Mouse (Mus musculus) cortical plate, adult 2 months (tissue): ENCODE results near the gene Dok1. TPM values are rescaled to one million over a fixed set of nuclear protein-coding genes. Genes with fewer than 3 reads are reported as not detected.

ENCODE experiments used
- H3K27ac ChIP-seq: fragments of 200-500 bp; 2 replicates; pipeline ENCODE4 v1.5.1; 2012; ENCODE audit warnings: low read length, control low read depth, inconsistent platforms; ENCODE audit not compliant: insufficient read depth
- H3K4me1 ChIP-seq: fragments of 200-500 bp; 2 replicates; pipeline ENCODE4 v1.6.1; 2011; ENCODE audit warnings: low read length; ENCODE audit not compliant: control insufficient read depth, insufficient read depth
- H3K4me3 ChIP-seq: fragments of 200-500 bp; 2 replicates; pipeline ENCODE4 v1.5.1; 2011; ENCODE audit warnings: mild to moderate bottlenecking, low read length, control low read depth; ENCODE audit not compliant: insufficient read depth
- CTCF ChIP-seq: fragments of 200-500 bp; IDR thresholded peaks from 2 replicates; pipeline ENCODE4 v1.5.1; 2011; ENCODE audit warnings: mild to moderate bottlenecking, control low read depth, low read length; ENCODE audit not compliant: insufficient read depth; ENCODE audit errors: extremely low read depth
- POLR2A ChIP-seq: fragments of 200-500 bp; IDR thresholded peaks from 2 replicates; pipeline ENCODE4 v1.6.1; 2011; ENCODE audit warnings: mild to moderate bottlenecking, low read length, control low read depth; ENCODE audit not compliant: insufficient read depth; ENCODE audit errors: extremely low read depth
- polyA plus RNA-seq: library from polyadenylated mRNA; depleted of rRNA; stranded (reverse); fragments of >200 nt; gene quantifications from 2 replicates; pipeline ENCODE4 v1.2.3, GENCODE M21; 2012

The Dok1 gene
- polyA plus RNA-seq, 1 experiment, result 1.2 TPM

GRCm38 (mm10) chr6:83020836-83021593, 12.3 kb downstream of the Dok1 start:
- no peak overlapping the region for H3K27ac ChIP-seq
- no peak overlapping the region for H3K4me3 ChIP-seq
- no peaks in the 10 kb centered on the region for H3K4me1 ChIP-seq
- TF ChIP-seq CTCF, result no peak
- no peak for TF ChIP-seq POLR2A

- TF ChIP-seq POLR2A (no peak), CTCF (no peak)
- Histone ChIP-seq H3K27ac (no peak overlapping the region), H3K4me1 (no peaks in the 10 kb centered on the region), H3K4me3 (no peak overlapping the region)
Observed at GRCm38 (mm10) chr6:83020121-83020520, 13.2 kb downstream of the Dok1 start.

DNA sequence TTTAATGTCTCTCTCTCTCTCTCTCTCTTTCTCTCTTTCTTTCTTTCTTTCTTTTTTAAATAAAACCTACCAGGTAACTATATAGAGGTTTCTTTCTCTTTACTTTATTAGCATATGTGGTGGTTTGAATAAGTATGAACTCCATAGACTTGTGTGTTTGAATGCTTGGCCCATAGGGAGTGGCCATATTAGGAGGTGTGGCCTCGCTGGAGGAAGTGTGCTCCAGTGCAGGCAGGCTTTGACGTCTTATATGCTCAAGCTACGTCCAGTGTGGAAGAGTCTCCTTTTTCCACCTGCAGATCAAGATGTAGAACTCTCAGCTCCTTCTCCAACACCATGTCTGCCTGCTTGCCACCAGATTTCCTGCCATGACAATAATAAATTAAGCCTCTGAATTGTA, 14.2 kb downstream of the Dok1 start:
- H3K27ac ChIP-seq, result no peak overlapping the region
- H3K4me3 ChIP-seq, result no peak overlapping the region
- H3K4me1 ChIP-seq, result no peaks in the 10 kb centered on the region
- TF ChIP-seq POLR2A, result no peak
- no peak for TF ChIP-seq CTCF

GRCm38 (mm10) chr6:83017190-83017589, 16.1 kb downstream of the Dok1 start:
- Histone ChIP-seq H3K4me3 (no peak overlapping the region), H3K4me1 (no peaks in the 10 kb centered on the region), H3K27ac (no peak overlapping the region)
- no peak for TF ChIP-seq POLR2A
- TF ChIP-seq CTCF, result no peak

DNA sequence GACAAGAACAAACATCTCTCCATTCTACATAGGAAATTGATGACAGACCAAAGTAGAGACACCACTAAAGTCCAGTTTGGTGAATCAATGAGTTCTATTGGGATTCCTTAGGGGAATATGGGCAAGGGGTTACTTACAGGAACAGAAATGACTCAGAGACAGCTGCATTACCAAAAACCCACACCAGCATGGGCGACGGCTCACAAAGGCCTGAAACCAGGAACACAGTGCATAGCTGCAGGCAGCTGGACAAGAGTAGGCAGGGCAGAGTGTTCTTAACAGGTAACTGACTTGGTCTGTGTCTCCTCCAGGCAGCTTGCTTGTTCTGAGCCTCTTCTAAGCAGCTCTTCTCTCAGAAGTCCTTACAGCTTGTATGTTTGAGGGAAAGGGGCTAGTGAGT, 17.5 kb downstream of the Dok1 start:
- Histone ChIP-seq H3K4me3 (no peak overlapping the region), H3K4me1 (no peaks in the 10 kb centered on the region), H3K27ac (no peak overlapping the region)
- no peak for TF ChIP-seq POLR2A
- TF ChIP-seq CTCF, result no peak

GRCm38 (mm10) chr6:83014482-83015466, 18.5 kb downstream of the Dok1 start:
- Histone ChIP-seq H3K4me3 (no peak overlapping the region), H3K27ac (no peak overlapping the region), H3K4me1 (no peaks in the 10 kb centered on the region)
- TF ChIP-seq CTCF (no peak), POLR2A (no peak)

DNA sequence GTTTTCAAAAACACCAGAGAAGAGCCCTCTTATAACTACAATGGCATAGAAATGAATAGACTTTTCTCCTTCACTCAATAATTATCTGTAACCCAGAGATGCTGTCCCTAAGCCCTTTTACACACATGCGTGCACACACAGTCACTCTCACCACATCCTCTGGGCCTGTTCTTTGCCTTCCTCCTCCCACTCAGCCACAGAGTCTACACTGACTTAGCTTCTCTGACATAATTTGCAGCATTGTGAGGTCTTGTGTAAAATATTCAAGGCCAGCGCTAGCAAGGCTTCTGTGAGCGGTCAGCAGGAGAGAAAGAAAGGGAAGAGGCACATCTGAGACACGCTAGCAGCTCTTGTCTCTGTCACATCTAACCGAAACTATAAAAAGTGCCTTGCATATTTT, 19.8 kb downstream of the Dok1 start:
- TF ChIP-seq CTCF, result no peak
- no peak for TF ChIP-seq POLR2A
- no peaks in the 10 kb centered on the region for H3K4me1 ChIP-seq
- no peak overlapping the region for H3K27ac ChIP-seq
- no peak overlapping the region for H3K4me3 ChIP-seq

- no peak overlapping the region for H3K4me3 ChIP-seq
- H3K4me1 ChIP-seq, result no peaks in the 10 kb centered on the region
- TF ChIP-seq POLR2A (no peak), CTCF (no peak)
- no peak overlapping the region for H3K27ac ChIP-seq
Observed at GRCm38 (mm10) chr6:83011756-83012155, 21.5 kb downstream of the Dok1 start.

- Histone ChIP-seq H3K4me1 (no peaks in the 10 kb centered on the region), H3K27ac (no peak overlapping the region), H3K4me3 (no peak overlapping the region)
- TF ChIP-seq CTCF, result no peak
- TF ChIP-seq POLR2A, result no peak
Observed at GRCm38 (mm10) chr6:83011255-83011654, 22.0 kb downstream of the Dok1 start.

DNA sequence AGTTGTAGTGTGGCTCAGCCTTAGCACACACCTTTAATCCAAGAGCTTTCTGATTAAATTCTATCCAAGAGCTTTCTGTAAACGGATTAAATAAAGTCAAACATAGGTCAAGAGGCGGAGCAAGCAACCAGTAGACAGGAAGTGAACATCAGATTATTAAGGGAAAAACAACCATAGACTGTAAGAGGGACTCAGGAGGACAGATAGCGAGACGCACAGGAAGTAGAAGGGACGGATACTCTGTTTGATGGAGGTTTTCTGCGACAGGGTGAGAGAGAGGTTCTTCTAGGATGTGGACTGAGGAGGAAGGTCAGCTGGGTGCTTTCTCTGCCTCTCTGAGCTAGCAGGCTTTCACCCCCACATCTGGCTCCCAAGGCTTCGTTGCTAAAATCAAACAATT, 23.3 kb downstream of the Dok1 start:
- no peaks in the 10 kb centered on the region for H3K4me1 ChIP-seq
- no peak overlapping the region for H3K27ac ChIP-seq
- H3K4me3 ChIP-seq, result no peak overlapping the region
- TF ChIP-seq POLR2A (no peak), CTCF (no peak)
